Mouse (Mus musculus): ENCODE results near the gene Tmem184a. TPM values are rescaled to one million over a fixed set of nuclear protein-coding genes. Genes with fewer than 3 reads are reported as not detected.
A peak's percentile ranks its signal among the peaks of the same experiment; 100 is the strongest.

The Tmem184a gene
- polyA plus RNA-seq (2015; fragmentation: Nextera tagmentation; extraction: Ambion mirVana): 0.18 and 1.9 TPM in 2 replicates

GRCm38 (mm10) chr5:139819538-139820181 lies at the start of gene Tmem184a:
Gene Tmem184a, minus strand, starts transcription at chr5:139819917.
- H3K4me2 ChIP-seq: no peak within 1 kb of the TSS
- H3K9ac ChIP-seq: no peak within 1 kb of the TSS
- peaks cover 20% of the 10 kb centered on the region for H3K36me3 ChIP-seq
- no peak within 1 kb of the TSS for H3K4me3 ChIP-seq
- no peaks in the 10 kb centered on the region for H3K9me3 ChIP-seq (replicated peaks)
- no peak within 1 kb of the TSS for H3K27ac ChIP-seq
- H3K27me3 ChIP-seq: peaks cover 4% of the 10 kb centered on the region
- ATAC-seq (replicated peaks; ENCODE audit: insufficient number of reproducible peaks, insufficient read depth, low FRiP score, low read depth): no peak
- peaks cover 6% of the 10 kb centered on the region; the same call in 1 of the 2 replicates for H3K4me1 ChIP-seq (replicated peaks)
- 75% methylated on average over 9 of the region's 9 CpGs for WGBS

DNA sequence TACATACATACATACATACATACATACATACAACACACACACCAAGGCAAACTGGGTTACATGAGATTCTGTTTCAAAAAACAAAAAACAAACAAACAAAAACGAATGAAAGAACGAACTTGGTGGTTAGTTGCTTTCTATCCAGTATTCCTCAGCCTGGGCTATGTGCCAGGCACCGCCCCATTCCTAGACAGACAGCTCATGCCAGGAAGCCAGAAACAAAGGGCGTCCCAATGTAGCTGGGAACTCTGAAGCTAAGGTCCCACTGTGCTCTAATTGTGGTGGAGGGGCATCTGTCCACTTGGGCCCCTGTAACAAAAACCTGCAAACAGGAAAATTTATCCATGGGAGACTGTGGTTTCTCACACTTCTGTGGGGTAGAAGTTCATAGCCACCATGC lies 43.0 kb upstream of the Tmem184a start:
- H3K4me2 ChIP-seq: no peak overlapping the region
- WGBS: 30% methylated on average over 4 of the region's 4 CpGs
- no peak overlapping the region for H3K27ac ChIP-seq
- H3K4me3 ChIP-seq: no peak overlapping the region
- ATAC-seq (replicated peaks; ENCODE audit: insufficient number of reproducible peaks, insufficient read depth, low FRiP score, low read depth): 0 out of 2 replicates have a peak, but pooled peaks have one; percentile 27
- H3K27me3 ChIP-seq: no peaks in the 10 kb centered on the region
- no peak overlapping the region for H3K9ac ChIP-seq
- no peaks in the 10 kb centered on the region for H3K9me3 ChIP-seq (replicated peaks)
- H3K36me3 ChIP-seq: no peaks in the 10 kb centered on the region
- H3K4me1 ChIP-seq (replicated peaks): peaks cover 3% of the 10 kb centered on the region; the same call in 1 of the 2 replicates

DNA sequence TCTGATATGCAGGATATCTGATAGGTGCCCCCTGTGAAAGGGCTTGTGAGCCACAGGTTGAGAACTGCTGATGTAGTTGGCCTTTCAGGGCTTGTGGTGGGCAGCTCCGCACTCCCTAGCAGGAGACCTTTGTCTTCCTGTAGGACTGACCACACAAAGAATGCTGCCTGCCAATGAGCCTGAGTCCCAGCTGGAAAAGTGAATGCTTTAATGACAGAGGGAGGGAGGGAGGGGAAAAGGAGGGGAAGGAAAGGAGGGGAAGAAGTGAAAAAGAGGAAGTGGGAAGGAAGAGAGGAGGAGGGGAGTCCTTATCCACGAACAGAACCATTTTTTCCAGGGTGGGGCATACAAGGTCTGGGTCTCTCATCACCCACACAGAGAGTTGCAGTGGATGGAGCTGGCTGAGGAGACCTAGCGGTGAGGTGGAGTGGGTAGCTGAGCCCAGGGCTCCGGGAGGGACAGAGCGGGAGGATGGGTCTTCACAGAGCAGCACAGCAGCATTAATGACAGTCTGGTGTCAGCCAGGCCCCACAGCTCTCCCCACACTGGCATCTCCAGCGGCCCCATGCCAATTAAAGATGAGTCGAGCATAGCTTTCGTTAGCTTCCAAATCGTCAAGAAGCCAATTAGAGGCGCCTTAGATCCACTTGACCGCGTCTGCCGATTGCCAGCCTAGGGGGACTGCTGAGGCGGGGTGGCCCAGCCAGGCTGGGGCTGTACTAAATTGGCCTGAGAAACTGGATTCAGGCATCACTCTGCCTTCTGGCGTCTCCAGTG lies 40.8 kb upstream of the Tmem184a start:
- Histone ChIP-seq H3K9me3 (replicated peaks) (no peaks in the 10 kb centered on the region), H3K4me1 (replicated peaks) (peaks cover 3% of the 10 kb centered on the region; the same call in 1 of the 2 replicates), H3K9ac (no peak overlapping the region), H3K27ac (no peak overlapping the region), H3K4me2 (no peak overlapping the region), H3K4me3 (no peak overlapping the region), H3K36me3 (no peaks in the 10 kb centered on the region), H3K27me3 (no peaks in the 10 kb centered on the region)
- 56% methylated on average over 15 of the region's 15 CpGs for WGBS
- ATAC-seq (replicated peaks; ENCODE audit: insufficient number of reproducible peaks, insufficient read depth, low FRiP score, low read depth): no peak

DNA sequence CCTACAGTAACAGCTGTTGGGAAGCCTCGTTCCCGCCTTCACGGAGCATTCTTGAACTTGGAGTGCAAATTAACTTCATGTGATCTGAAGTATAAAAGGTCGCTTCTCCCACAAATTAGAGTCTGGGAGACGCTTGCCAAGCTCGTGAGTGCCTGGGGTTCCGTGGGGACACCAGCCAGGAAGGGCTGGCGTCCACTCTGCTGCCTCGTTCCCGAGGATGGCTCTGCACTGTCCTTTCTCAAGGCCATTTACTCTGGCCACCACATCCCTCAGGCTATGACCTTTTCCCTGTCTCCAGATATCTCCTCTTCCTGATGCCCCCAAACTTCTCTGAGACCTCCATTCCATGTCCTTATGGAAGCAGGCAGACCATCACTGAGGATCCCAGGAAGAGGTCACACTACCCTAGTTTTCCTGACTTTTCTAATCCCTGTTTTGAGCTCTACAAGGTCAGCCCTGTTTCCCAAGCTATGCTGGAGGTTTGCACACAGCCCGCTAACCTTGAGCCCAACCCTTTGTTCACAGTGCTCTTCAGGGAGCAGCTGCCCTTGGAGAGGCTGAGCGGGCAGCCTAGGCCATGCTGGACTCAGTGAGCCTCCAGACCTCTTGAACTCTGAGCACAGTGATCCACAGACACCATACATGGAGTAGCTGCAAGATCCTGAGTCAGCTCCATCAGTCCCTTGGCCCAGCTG lies 30.1 kb upstream of the Tmem184a start:
- Histone ChIP-seq H3K9me3 (replicated peaks) (no peaks in the 10 kb centered on the region), H3K27ac (no peak overlapping the region), H3K27me3 (peaks cover 9% of the 10 kb centered on the region), H3K9ac (no peak overlapping the region), H3K4me3 (no peak overlapping the region), H3K36me3 (no peaks in the 10 kb centered on the region), H3K4me1 (replicated peaks) (no peaks in the 10 kb centered on the region), H3K4me2 (no peak overlapping the region)
- 74% methylated on average over 12 of the region's 12 CpGs for WGBS
- ATAC-seq (replicated peaks; ENCODE audit: insufficient number of reproducible peaks, insufficient read depth, low FRiP score, low read depth): no peak

- no peak overlapping the region for H3K4me3 ChIP-seq
- H3K4me1 ChIP-seq (replicated peaks): no peaks in the 10 kb centered on the region
- H3K4me2 ChIP-seq: no peak overlapping the region
- no peaks in the 10 kb centered on the region for H3K9me3 ChIP-seq (replicated peaks)
- peaks cover 9% of the 10 kb centered on the region for H3K27me3 ChIP-seq
- no peak overlapping the region for H3K27ac ChIP-seq
- WGBS: 39% methylated on average over 3 of the region's 3 CpGs
- no peaks in the 10 kb centered on the region for H3K36me3 ChIP-seq
- no peak overlapping the region for H3K9ac ChIP-seq
- no peak for ATAC-seq (replicated peaks; ENCODE audit: insufficient number of reproducible peaks, insufficient read depth, low FRiP score, low read depth)
Measured at GRCm38 (mm10) chr5:139839142-139839541, 19.4 kb upstream of the Tmem184a start.

- ATAC-seq (replicated peaks; ENCODE audit: insufficient number of reproducible peaks, insufficient read depth, low FRiP score, low read depth): no peak
- WGBS: 20% methylated on average over 2 of the region's 2 CpGs
- H3K9me3 ChIP-seq (replicated peaks): no peaks in the 10 kb centered on the region
- no peaks in the 10 kb centered on the region for H3K4me1 ChIP-seq (replicated peaks)
- no peak overlapping the region for H3K9ac ChIP-seq
- no peak overlapping the region for H3K27ac ChIP-seq
- peaks cover 9% of the 10 kb centered on the region for H3K27me3 ChIP-seq
- no peak overlapping the region for H3K4me3 ChIP-seq
- H3K36me3 ChIP-seq: no peaks in the 10 kb centered on the region
- no peak overlapping the region for H3K4me2 ChIP-seq
Measured at GRCm38 (mm10) chr5:139838476-139838892, 18.8 kb upstream of the Tmem184a start.

- Histone ChIP-seq H3K27me3 (peaks cover 14% of the 10 kb centered on the region), H3K9ac (no peak overlapping the region), H3K4me1 (replicated peaks) (no peaks in the 10 kb centered on the region), H3K27ac (no peak overlapping the region), H3K36me3 (no peaks in the 10 kb centered on the region), H3K4me3 (no peak overlapping the region), H3K4me2 (no peak overlapping the region), H3K9me3 (replicated peaks) (no peaks in the 10 kb centered on the region)
- no peak for ATAC-seq (replicated peaks; ENCODE audit: insufficient number of reproducible peaks, insufficient read depth, low FRiP score, low read depth)
- 69% methylated on average over 7 of the region's 7 CpGs for WGBS
Measured at GRCm38 (mm10) chr5:139835706-139836105, 16.0 kb upstream of the Tmem184a start.

- no peak overlapping the region for H3K9ac ChIP-seq
- no peak overlapping the region for H3K4me2 ChIP-seq
- ATAC-seq (replicated peaks; ENCODE audit: insufficient number of reproducible peaks, insufficient read depth, low FRiP score, low read depth): no peak
- H3K36me3 ChIP-seq: no peaks in the 10 kb centered on the region
- 53% methylated on average over 7 of the region's 7 CpGs for WGBS
- H3K4me1 ChIP-seq (replicated peaks): no peaks in the 10 kb centered on the region
- peaks cover 8% of the 10 kb centered on the region; the same call in 1 of the 2 replicates for H3K27me3 ChIP-seq
- H3K9me3 ChIP-seq (replicated peaks): no peaks in the 10 kb centered on the region
- H3K4me3 ChIP-seq: no peak overlapping the region
- no peak overlapping the region for H3K27ac ChIP-seq
Measured at GRCm38 (mm10) chr5:139832125-139832524, 12.4 kb upstream of the Tmem184a start.

DNA sequence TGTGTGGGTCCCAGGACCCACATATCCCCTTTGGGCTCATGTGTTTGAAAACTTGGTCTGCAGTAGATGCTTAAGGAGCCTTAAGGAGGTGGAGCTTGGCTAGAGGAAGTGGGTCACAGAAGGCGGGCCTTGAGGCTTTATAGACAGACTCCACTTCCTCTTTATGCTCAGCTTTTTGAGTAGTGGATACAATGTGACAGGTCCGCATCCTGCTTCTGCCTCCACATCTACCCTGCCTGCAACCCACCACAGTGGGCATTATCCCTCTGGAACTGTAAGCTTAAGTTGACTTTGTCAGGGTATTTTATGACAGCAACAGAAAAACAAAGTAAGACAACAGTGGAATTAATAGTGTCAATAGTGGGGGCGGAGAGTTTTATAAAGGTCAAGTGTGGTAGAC lies 11.0 kb upstream of the Tmem184a start:
- Histone ChIP-seq H3K9ac (no peak overlapping the region), H3K4me1 (replicated peaks) (peaks cover 7% of the 10 kb centered on the region), H3K27ac (no peak overlapping the region), H3K4me3 (no peak overlapping the region), H3K4me2 (no peak overlapping the region), H3K9me3 (replicated peaks) (no peaks in the 10 kb centered on the region), H3K27me3 (peaks cover 4% of the 10 kb centered on the region; the same call in 1 of the 2 replicates), H3K36me3 (no peaks in the 10 kb centered on the region)
- WGBS: 75% methylated on average over 3 of the region's 3 CpGs
- ATAC-seq (replicated peaks; ENCODE audit: insufficient number of reproducible peaks, insufficient read depth, low FRiP score, low read depth): no peak

GRCm38 (mm10) chr5:139829384-139829783 lies 9.7 kb upstream of the Tmem184a start:
- H3K27ac ChIP-seq: no peak overlapping the region
- H3K4me2 ChIP-seq: no peak overlapping the region
- no peak for ATAC-seq (replicated peaks; ENCODE audit: insufficient number of reproducible peaks, insufficient read depth, low FRiP score, low read depth)
- H3K4me1 ChIP-seq (replicated peaks): peaks cover 13% of the 10 kb centered on the region
- 0 out of 2 replicates have a peak, but pooled peaks cover 5% of the 10 kb centered on the region for H3K36me3 ChIP-seq
- peaks cover 4% of the 10 kb centered on the region; the same call in 1 of the 2 replicates for H3K27me3 ChIP-seq
- no peaks in the 10 kb centered on the region for H3K9me3 ChIP-seq (replicated peaks)
- H3K4me3 ChIP-seq: no peak overlapping the region
- WGBS: 59% methylated on average over 13 of the region's 13 CpGs
- no peak overlapping the region for H3K9ac ChIP-seq

DNA sequence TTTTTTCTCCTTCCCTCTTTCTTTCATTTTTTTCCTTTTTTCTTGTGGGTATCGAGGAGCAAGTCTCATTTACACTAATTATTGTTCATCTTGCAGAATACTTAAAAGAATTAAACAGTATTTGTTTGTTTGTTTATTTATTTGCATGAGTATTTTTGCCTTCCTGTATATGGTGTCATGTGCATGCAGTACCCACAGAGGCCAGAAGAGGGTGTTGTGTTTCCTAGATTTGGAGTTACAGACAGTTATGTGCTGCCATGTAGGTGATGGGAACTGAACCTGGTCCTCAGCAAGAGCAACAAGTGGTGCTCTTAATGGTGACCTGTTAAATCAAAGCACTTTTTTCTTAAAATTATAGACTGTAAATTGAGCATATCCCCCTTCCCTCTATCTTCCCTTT lies 7.9 kb upstream of the Tmem184a start:
- no peak overlapping the region for H3K4me3 ChIP-seq
- H3K27me3 ChIP-seq: peaks cover 4% of the 10 kb centered on the region; the same call in 1 of the 2 replicates
- no peak for ATAC-seq (replicated peaks; ENCODE audit: insufficient number of reproducible peaks, insufficient read depth, low FRiP score, low read depth)
- 90% methylated on average over 1 of the region's 1 CpGs for WGBS
- no peaks in the 10 kb centered on the region for H3K9me3 ChIP-seq (replicated peaks)
- H3K4me2 ChIP-seq: no peak overlapping the region
- H3K4me1 ChIP-seq (replicated peaks): peaks cover 13% of the 10 kb centered on the region
- H3K36me3 ChIP-seq: peaks cover 15% of the 10 kb centered on the region
- no peak overlapping the region for H3K9ac ChIP-seq
- H3K27ac ChIP-seq: no peak overlapping the region
